Mouse (Mus musculus) embryonic facial prominence, embryonic 11.5 days (tissue): ENCODE data around the gene Igf1r. TPM values are rescaled to one million over a fixed set of nuclear protein-coding genes. Genes with fewer than 3 reads are reported as not detected.
"Not testable (repeated sequence)": the region's sequence is repeated elsewhere in the genome, so short reads cannot be mapped to it uniquely, and the experiment has no call there.

ENCODE experiments used
- ATAC-seq: fragments of 200-750 bp; cut with Nextera tagmentation; replicated peaks from 2 replicates; pipeline ENCODE4 v1.8.0; 2017; ENCODE audit warnings: low read depth; ENCODE audit not compliant: insufficient number of reproducible peaks, low FRiP score, low TSS enrichment
- DNase-seq: peaks from one replicate; pipeline ENCODE4 v3.0.0-alpha.2; 2015; ENCODE audit warnings: low spot score
- H3K27ac ChIP-seq: fragments of 300-500 bp; sonication (generic); replicated peaks from 2 replicates; pipeline ENCODE4 v1.5.1; 2014; ENCODE audit warnings: mild to moderate bottlenecking, low read depth, low read length, control low read depth
- H3K27me3 ChIP-seq: fragments of 300-500 bp; sonication (generic); 2 replicates; pipeline ENCODE4 v1.6.1; 2014; ENCODE audit warnings: mild to moderate bottlenecking, low read length, moderate library complexity, mixed read lengths; ENCODE audit not compliant: control insufficient read depth, insufficient read depth
- H3K36me3 ChIP-seq: fragments of 300-500 bp; sonication (generic); replicated peaks from 2 replicates; pipeline ENCODE4 v1.6.1; 2014; ENCODE audit warnings: low read depth, mild to moderate bottlenecking, low read length, moderate library complexity, mixed read lengths; ENCODE audit not compliant: control insufficient read depth, insufficient read depth
- H3K4me1 ChIP-seq: fragments of 300-500 bp; sonication (generic); 2 replicates; pipeline ENCODE4 v1.6.1; 2014; ENCODE audit warnings: low read length, mixed read lengths; ENCODE audit not compliant: control insufficient read depth, insufficient read depth
- H3K4me2 ChIP-seq: fragments of 300-500 bp; sonication (generic); 2 replicates; pipeline ENCODE4 v1.6.1; 2014; ENCODE audit warnings: low read depth, mild to moderate bottlenecking, control low read depth, low read length, moderate library complexity
- H3K4me3 ChIP-seq: fragments of 300-500 bp; sonication (generic); 2 replicates; pipeline ENCODE4 v1.5.1; 2014; ENCODE audit warnings: low read depth, low read length, control low read depth
- H3K9ac ChIP-seq: fragments of 300-500 bp; sonication (generic); replicated peaks from 2 replicates; pipeline ENCODE4 v1.6.1; 2014; ENCODE audit warnings: mild to moderate bottlenecking, control low read depth, low read length
- H3K9me3 ChIP-seq: fragments of 300-500 bp; sonication (generic); replicated peaks from 2 replicates; pipeline ENCODE4 v1.6.1; 2016; ENCODE audit warnings: mild to moderate bottlenecking, low read length, inconsistent platforms, mixed read lengths; ENCODE audit not compliant: control insufficient read depth
- whole genome bisulfite sequencing: fragments of 180-500 bp; shearing (Covaris S2); extraction: QIAGEN DNeasy Blood & Tissue Kit; methylation state at CpG from one replicate; pipeline ENCODE4 v1.1.7; 2014; 5-methylcytosine and 5-hydroxymethylcytosine counted together
- polyA plus RNA-seq: library from polyadenylated mRNA; unstranded; fragments of >200 nt; fragmentation: Nextera tagmentation; extraction: Ambion mirVana; gene quantifications from 2 replicates; pipeline ENCODE4 v1.2.1, GENCODE M21; 2014

The Igf1r gene
- polyA plus RNA-seq, 1 experiment from 2014 or later = 19.4 TPM

DNA sequence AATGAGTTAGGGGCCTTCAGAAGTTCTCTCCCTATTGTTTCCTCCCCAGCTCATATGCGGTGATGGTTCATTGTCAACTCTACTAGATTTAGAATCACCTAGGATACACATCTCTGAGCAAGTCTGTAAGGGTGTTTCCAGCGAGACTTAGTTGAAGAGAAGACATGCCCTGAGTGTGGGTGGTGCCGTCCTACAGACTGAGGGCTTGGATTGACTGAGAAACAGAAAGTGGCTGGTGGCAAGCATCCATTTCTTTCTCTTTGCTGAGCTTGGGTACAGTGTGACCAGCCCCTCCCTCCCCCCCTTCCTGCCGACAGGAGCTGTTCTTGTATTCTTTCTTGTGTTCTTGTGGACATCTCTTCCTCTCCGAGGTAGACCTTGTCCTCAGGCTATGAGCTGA, 328.7 kb downstream of the Igf1r start:
- H3K4me2 ChIP-seq = no peak overlapping the region
- H3K9ac ChIP-seq = no peak overlapping the region
- H3K27ac ChIP-seq = no peak overlapping the region
- peaks cover under 1% of the 10 kb centered on the region; the same call in 1 of the 2 replicates for H3K4me1 ChIP-seq
- DNase-seq (no peak), ATAC-seq (no peak)
- no peaks in the 10 kb centered on the region for H3K9me3 ChIP-seq
- H3K27me3 ChIP-seq = no peaks in the 10 kb centered on the region
- no peak overlapping the region for H3K4me3 ChIP-seq
- no peaks in the 10 kb centered on the region for H3K36me3 ChIP-seq
- 76% methylated on average over 5 of the region's 5 CpGs for WGBS

DNA sequence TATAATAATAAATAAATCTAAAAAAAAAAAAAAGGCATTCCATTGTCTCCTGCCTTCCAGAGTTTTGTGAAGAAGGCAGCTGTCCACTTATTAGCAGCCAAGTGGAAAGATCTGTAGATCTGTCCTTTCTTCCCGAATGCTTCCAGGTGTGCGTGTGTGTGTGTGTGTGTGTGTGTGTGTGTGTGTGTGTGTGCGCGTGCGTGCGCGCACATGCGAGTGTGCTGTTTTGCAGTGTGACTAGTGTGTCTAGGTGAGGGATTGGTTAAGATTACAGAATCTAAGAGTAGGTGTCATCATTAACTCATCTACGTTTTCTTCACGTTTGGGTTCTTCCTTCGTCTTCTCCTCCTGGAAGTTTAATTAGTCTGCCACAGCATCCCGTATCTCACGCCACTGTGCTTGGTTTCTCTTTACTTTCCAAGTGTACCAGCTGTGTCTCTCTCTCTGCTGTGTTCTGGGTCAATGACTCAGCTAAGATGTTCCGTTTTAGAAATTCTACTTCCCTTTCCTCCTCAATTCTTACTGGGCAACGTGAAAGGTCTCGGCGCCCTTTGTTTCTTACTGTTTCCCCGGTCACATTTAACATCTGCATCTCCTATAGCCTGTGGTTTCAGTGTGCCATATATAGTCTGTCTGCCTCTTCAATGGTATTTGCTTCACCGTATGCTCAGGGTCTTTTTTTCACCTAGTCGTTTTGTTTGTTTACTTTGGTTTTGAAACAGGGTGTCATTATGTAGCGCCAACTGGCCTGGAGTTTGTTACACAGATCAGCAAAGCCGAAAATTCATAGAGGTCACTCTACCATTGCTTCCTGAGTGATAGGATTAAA, 329.9 kb downstream of the Igf1r start:
- H3K4me3 ChIP-seq = no peak overlapping the region
- ATAC-seq = no peak
- no peak overlapping the region for H3K4me2 ChIP-seq
- no peak for DNase-seq
- H3K27ac ChIP-seq = no peak overlapping the region
- no peaks in the 10 kb centered on the region for H3K27me3 ChIP-seq
- no peaks in the 10 kb centered on the region for H3K9me3 ChIP-seq
- no peaks in the 10 kb centered on the region; the same call in 1 of the 2 replicates for H3K4me1 ChIP-seq
- WGBS = 83% methylated on average over 22 of the region's 22 CpGs
- no peaks in the 10 kb centered on the region for H3K36me3 ChIP-seq
- H3K9ac ChIP-seq = no peak overlapping the region

DNA sequence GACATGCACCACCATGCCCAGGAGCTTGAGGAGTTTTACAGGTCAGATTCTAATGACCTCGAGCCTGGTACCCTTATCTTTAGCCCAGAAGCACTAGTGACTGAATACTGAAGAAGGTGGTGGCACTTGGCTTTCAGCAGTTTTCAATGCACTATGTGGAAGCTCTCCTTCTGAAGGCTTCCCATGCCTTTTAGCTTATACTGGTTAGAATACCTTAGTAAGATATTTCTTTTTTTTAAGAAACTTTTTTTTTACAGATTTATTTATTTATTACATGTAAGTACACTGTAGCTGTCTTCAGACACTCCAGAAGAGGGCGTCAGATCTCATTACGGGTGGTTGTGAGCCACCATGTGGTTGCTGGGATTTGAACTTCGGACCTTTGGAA, 330.5 kb downstream of the Igf1r start:
- not testable (repeated sequence) for H3K27me3 ChIP-seq, H3K36me3 ChIP-seq, H3K9me3 ChIP-seq, DNase-seq, H3K4me3 ChIP-seq, H3K27ac ChIP-seq, H3K4me2 ChIP-seq, H3K4me1 ChIP-seq, ATAC-seq, H3K9ac ChIP-seq
- WGBS = 83% methylated on average over 4 of the region's 4 CpGs

Other genes with a start within 250 kb of the Igf1r start
- 1.3 and 1.9 TPM in 2 replicates for gene Synm, start 193.1 kb upstream of the Igf1r start, polyA plus RNA-seq